Mouse (Mus musculus) splenic B cell, adult 2 months (primary cell): Measurements from ENCODE around the gene Nin.

Source experiments
- DNase-seq: peaks from one replicate; pipeline ENCODE4 v3.0.0-alpha.2; 2011; ENCODE audit warnings: low read depth, low spot score
- H3K27me3 ChIP-seq: 2 replicates; pipeline ENCODE4 v1.6.1; 2012; ENCODE audit warnings: mild to moderate bottlenecking, low read length, moderate library complexity, mixed read lengths; ENCODE audit not compliant: control insufficient read depth, poor library complexity, insufficient read depth, severe bottlenecking
- H3K36me3 ChIP-seq: 2 replicates; pipeline ENCODE4 v1.6.1; 2012; ENCODE audit warnings: mild to moderate bottlenecking, low read length, moderate library complexity, mixed read lengths; ENCODE audit not compliant: control insufficient read depth, poor library complexity, insufficient read depth, severe bottlenecking

Nin gene

DNA sequence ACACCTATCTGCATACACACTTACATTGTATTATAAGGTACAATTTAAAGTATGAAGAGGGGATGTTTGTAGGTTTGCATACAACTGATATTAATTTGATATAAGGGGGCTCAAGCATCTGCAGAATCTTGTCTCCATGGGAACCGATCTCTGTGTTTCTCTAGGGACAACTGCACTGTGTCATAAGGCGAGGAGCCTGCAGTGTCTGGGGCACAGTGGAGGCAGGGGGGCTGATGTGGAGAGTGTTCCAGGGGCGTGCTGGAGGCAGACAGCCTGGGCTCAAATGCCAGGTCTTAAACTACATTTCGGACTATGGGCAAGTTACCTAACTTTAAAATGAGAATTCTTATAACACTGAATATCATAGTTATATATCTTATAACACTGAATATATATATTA, 23.6 kb upstream of the Nin start:
- no peaks in the 10 kb centered on the region for H3K27me3 ChIP-seq
- no peaks in the 10 kb centered on the region for H3K36me3 ChIP-seq
- DNase-seq = no peak

DNA sequence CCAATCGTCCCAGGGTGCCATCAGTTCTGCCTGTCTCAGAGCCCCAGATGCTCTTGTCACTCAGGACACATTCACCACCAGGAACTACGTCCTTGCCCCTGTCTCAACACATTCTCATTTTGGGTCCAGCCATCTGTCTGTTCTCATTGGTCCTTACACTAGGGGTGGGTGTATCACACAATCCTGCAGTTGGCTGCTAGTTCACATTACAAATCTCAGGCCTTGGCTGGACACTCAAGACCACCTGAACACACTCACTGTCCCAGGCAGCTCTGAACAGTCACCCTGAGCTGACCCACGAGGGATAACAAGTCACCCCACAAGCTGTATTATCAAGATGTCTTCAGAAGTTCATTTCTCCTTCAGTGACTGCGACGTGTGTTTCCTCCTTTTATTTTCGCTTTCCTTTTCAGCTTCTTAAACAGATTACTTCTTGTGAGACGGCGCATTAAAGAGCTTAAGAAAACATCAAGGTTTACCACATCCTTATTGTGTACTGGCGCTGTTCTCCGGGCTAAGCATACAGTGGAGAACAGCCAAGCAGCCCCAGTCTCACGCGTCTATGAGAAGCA, 22.8 kb upstream of the Nin start:
- no peaks in the 10 kb centered on the region for H3K36me3 ChIP-seq
- DNase-seq = peak; percentile 81
- no peaks in the 10 kb centered on the region for H3K27me3 ChIP-seq

DNA sequence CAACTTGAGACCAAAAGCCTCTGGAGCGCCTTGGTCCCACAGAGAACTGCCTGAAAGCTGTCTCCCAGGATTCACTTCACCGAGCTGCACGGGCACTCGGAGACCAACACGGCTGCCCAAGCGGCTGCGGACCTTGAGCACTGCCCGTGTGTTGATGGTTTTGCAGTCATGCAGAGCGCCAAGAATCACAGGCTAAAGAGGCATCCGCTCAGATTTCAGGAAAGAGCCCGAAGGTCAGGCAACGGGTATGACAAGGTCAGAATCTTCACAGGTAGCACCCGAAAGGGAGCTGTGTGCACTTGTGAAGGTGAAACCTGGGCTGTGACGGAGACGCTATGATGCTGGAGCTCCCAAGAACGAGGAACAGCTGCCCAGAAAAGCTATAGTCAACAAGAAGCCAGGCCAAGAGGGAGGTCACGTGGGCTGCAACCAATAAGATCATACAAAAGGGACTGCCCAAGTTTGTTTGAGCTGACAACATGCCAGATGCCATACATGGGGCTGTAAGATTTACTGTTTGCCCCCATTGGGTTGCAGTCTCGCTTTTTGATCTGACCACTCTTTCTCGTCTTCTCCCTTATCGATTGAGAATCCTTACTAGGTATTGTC, 21.2 kb upstream of the Nin start:
- no peaks in the 10 kb centered on the region for H3K36me3 ChIP-seq
- no peak for DNase-seq
- no peaks in the 10 kb centered on the region for H3K27me3 ChIP-seq

DNA sequence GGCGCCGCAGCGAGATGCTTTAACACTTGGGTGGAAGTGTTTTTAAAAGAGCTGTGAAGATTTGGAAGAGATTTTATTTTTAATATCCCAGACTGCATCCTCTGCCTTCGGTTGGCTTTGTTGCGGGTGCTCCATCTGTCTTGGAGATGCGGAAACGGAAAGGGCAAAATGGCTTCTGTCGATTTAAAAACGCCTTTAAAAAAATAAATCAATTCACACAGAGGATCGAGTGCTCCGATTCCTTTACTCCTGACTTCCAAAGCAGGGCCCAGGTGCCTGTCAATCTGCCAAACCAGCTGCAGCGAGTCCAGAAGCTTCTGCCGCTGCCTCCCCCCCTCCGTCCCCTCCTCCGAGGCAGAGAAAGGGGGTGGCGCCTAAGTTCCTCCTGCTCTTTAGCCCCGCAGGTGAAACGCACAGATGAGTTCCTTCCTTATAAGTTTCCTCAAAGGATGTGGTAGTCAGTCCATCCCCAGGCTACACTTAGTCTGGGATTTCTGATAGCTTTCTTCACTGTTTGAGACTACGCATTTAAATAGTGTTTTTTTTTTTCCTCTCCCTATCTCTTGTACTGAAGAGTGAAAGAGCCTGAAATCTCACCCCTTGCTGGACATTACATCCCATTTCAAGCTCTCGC, 17.6 kb upstream of the Nin start:
- H3K36me3 ChIP-seq = no peaks in the 10 kb centered on the region
- peak; percentile 26 for DNase-seq
- H3K27me3 ChIP-seq = no peaks in the 10 kb centered on the region

DNA sequence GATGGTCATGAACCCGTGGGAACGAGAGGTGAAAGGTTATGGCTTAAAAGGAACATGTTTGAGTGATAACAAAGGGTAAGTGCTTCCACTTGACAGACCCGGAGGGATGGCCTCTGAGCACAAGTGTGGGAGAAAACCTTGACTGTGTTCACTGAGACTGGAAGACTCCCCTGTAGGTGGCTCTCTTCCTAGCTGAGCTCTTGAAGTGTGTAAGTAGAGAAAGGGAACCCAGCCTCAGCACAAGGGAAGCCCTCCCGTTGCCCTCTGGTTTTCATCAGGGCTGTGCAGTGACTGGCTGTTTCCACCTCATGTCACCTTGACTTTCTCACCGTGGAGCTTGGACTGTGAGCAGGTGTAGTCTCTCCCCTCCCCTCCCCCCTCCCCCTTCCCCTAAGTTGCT, 15.6 kb upstream of the Nin start:
- peak; percentile 68 for DNase-seq
- Histone ChIP-seq H3K27me3 (no peaks in the 10 kb centered on the region), H3K36me3 (no peaks in the 10 kb centered on the region)

DNA sequence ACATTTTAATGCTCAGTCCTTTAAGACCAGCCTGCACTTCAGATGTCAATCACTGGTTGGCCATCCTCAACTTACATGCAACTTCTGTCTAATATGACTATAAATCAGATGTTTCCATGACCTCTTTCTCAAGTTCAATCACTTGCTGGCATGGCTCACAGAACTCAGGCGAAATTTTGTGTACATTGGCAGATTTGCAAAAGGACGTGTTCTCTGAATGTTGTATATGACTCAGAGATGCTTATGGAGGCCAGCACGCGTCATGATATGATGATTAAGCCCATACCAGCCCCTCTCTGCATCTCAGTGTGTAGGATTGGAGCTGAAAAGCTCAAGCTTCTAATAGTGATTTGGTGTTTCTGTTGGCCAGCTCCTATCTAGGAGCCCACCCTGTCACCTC, 13.1 kb upstream of the Nin start:
- Histone ChIP-seq H3K36me3 (no peaks in the 10 kb centered on the region), H3K27me3 (no peaks in the 10 kb centered on the region)
- no peak for DNase-seq

DNA sequence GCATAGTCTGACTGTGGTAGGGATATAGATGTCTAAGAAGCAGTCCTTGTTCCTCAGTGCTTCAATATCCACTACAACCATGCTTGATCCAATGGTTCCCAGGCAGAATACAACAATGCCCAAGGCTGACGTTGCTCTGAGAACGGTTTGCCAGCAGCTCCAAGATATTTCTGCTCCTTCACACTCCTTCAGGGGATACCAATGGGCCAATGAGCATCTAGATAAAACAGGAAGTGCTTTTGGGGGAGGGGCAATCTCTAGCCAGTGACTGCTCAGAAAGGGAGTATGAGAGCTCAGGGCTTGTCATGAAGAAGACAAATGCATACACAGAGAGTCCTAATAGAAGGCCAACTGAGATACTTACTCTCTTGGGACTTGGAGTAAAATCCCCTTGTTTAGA, 6.0 kb upstream of the Nin start:
- peak; percentile 32 for DNase-seq
- Histone ChIP-seq H3K36me3 (no peaks in the 10 kb centered on the region), H3K27me3 (no peaks in the 10 kb centered on the region)

DNA sequence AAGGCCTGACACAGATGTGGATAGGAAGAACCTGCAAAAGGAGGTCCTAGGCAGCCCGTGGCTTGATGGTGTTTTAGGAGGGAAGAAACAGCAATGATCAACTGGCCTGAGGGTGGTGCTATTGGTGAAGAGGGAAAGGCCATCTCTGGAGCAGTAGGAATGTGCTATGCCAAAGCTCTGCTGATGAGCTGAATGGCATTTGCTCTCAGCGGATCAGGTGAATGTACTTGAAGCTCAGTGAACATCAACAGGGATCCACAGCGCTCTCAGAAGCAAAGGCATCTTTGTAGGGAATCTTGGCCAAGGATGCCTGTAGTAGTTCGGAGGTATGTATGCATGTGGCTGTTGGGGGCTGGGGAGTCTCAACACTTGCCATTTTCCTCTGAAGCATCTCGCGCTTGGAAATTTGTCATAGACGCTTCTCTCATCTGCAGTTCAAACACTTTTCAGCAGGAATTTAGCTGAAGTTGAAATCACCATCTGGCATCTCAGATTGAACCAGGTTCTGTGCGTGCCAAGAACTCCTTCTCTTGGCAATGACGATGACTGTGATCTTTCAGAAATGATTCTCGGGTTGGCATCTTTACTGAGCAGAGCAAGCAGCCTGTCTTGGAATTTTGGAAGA, 5.3 kb upstream of the Nin start:
- no peaks in the 10 kb centered on the region for H3K27me3 ChIP-seq
- no peak for DNase-seq
- no peaks in the 10 kb centered on the region for H3K36me3 ChIP-seq

DNA sequence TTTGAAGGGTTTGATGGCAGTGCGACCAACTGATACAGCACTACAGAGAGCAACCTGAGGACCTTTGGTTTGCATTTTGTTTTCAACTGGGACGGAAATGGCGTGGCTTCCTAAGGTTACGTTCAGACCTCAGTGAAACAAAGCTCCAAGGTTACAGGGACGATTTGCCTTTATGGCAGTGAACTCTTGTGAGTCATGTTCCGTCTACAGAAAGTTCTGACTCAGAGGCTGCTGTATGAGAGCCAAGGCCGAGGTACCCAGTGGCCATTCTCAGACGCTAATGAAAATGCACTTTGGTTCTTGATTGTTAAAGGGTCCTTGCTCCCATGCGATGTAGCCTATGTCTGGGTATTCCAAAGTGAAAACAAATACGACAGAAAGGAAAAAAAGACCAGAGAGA, 3.6 kb upstream of the Nin start:
- Histone ChIP-seq H3K36me3 (no peaks in the 10 kb centered on the region), H3K27me3 (no peaks in the 10 kb centered on the region)
- no peak for DNase-seq

DNA sequence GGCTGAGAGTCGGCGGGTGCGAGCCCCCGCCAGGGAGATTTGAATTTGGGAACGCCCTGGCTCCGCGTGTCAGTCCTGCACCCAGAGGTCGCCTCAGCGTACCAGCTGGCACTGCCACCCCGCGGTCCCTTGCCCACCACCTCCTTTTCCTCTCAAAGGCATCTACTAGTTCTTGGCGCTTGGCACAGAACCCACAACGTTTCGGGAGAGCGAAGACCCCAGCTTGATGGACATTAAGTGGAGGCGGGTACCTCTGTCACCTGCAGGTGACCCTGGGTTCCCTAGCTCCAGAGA, 1.5 kb downstream of the Nin start:
- H3K36me3 ChIP-seq = no peaks in the 10 kb centered on the region
- DNase-seq = no peak
- H3K27me3 ChIP-seq = no peaks in the 10 kb centered on the region

DNA sequence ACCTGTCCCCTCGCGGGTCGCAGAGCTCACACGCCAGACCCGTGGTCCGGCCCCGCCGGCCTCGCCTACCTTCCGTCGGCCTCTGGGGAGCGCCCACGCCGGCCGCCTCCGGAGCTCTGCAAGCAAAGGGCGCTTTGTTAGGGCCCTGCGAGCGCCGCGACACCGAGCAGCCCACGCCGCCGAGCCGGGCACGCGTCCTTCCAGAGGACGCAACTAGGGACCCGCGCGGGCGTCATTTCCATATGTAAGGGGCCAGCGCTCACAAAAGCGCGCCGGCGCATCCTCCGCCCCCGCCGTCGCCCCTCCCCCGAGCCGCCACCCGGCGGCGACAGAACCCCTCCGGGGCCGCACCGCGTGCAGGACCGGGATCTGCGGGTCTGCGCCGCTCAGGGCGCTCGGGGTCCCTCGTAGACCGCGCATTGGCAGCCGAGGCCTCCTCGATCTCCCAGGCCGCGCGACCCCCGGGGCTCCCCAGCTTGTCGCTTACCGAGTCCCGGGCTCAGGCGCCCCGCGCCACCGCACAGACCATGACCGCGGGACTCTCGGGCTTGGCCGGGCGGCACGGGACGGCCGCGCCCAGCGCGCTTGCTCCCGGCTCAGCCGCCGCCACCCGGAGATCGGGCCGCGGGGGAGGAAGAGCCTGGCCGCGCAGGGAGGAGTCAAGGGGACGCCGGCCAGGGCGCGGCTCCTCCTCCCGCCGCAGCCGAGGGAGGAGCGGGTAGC, 2.0 kb downstream of the Nin start:
- Histone ChIP-seq H3K27me3 (no peaks in the 10 kb centered on the region), H3K36me3 (no peaks in the 10 kb centered on the region)
- DNase-seq = peak; percentile 74

DNA sequence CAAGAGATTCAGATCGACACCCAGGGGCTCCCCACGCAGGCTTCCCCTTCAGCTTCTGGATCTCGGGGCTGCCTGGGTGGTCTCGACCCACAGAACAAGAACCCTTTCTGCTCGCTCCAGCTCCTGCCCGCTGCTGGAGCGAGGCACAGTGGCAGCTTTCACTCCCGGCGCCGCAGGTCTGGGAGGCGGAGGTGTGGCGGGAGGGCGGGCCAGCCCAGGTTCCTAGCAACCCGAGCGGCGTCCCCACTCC, 2.5 kb downstream of the Nin start:
- no peak for DNase-seq
- Histone ChIP-seq H3K36me3 (no peaks in the 10 kb centered on the region), H3K27me3 (no peaks in the 10 kb centered on the region)

DNA sequence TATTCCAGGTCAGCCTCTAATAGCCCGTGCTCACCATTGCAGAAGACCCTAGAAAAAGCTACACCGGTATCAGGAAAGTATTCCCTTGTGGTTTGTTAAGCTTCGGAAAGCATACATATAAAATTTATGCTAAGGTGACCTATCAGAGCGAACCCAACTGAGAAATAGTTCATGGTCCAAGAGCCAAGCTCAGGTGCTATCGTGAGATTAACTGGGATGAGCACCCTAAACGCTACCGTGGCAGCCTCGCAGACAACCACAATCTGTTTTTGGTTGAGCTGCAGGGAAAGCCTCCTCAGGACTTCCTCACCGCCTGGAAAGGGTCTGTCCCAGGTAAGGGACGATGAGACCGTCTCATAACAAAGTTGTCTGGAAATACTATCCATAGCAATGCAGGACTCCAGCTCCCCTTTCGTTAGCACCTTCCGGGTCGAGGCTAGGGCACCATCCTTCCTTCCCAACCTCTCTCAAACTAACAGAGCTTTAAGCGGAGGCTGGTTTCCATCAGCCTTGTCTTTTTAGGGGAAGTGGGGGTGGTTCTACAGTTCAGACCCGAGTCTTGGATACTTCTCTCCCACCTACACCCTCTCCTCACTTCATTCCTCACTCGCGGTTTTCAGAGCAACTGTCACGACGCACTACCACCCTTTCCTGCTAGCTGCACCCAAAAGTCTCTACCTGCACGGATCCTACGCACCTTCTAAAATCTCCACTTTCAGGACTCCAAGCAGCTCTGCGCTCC, 3.0 kb downstream of the Nin start:
- Histone ChIP-seq H3K27me3 (no peaks in the 10 kb centered on the region), H3K36me3 (no peaks in the 10 kb centered on the region)
- peak; percentile 13 for DNase-seq

DNA sequence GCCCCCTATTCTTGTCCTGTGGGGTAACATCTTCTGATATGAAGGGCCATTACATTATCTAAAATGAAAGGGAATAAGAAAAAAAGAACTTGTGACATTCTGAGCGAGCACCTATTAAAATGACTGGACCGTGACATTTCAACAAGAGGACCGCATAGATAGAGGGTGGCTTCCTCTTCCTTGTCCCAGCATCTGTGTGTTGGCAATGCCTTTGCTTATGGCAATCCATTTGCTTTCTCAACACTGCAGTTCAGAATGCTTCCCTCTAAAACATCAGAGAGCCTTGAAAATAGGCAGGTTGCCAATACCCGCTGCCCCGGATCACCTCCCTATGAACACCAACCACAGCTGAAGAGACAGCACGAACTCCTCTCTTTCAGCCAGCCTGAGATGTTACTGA, 3.6 kb downstream of the Nin start:
- peak; percentile 52 for DNase-seq
- Histone ChIP-seq H3K36me3 (no peaks in the 10 kb centered on the region), H3K27me3 (no peaks in the 10 kb centered on the region)

DNA sequence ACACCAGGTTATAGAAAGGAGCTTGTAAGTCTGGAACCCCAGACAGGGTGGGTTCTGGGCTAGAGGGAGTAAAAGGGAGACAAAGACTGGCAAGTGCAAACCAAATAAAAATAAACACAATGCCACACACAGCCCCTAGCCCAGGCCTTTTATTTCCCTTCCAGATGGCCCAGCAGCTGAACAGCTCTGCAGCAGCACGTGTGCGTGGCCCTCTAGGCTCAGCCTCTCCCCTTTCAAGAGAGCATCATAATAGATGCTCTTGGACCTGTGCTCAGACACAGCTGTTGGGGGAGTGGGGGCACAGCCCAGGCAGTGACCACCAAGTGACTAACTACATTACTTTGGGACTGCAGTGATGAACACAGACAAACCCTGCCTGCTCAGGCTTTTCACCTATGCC, 5.4 kb downstream of the Nin start:
- DNase-seq = no peak
- Histone ChIP-seq H3K36me3 (0 out of 2 replicates have a peak, but pooled peaks cover 3% of the 10 kb centered on the region), H3K27me3 (no peaks in the 10 kb centered on the region)
